Mouse (Mus musculus): ENCODE measurements around the gene Rgsl1.

GRCm38 (mm10) chr1:153846867-153847266, 2.9 kb upstream of the Rgsl1 start:
- TF ChIP-seq POLR2A (IDR thresholded peaks at IDR 0.05; ENCODE audit: low read depth, low read length) (no peak), CTCF (conservative IDR thresholded peaks at IDR 0.05; ENCODE audit: insufficient read depth, insufficient read length, low read depth, low read length) (no peak)
